18 mouse cellular contexts compared by ENCODE assay signal in genomic region chr1:43251356-43251755, GRCm38 (mm10). TPM values are rescaled to one million over a fixed set of nuclear protein-coding genes. Genes with fewer than 3 reads are reported as not detected.
"Had no signal": no experiment of that assay in that cellular context is flagged by ENCODE, and none has a peak within 500 bp of the region (broad histone marks: within the 10 kb centered on the region; RNA-seq: fewer than 3 reads in every experiment).

No protein-coding gene starts in this region.

- ATAC-seq: inflammation-experienced regulatory T-cells, adult 6 months; intestine, postnatal 0 days; liver, postnatal 0 days; midbrain, embryonic 16.5 days had no signal

- H3K4me1 ChIP-seq: limb, embryonic 12.5 days; liver, embryonic 13.5 days; lung, embryonic 15.5 days; midbrain, embryonic 12.5 days; neural tube, embryonic 13.5 days; stomach, embryonic 15.5 days had no signal

- H3K36me3 ChIP-seq: limb, embryonic 12.5 days; liver, embryonic 13.5 days; lung, embryonic 15.5 days; midbrain, embryonic 12.5 days; neural tube, embryonic 13.5 days; stomach, embryonic 15.5 days had no signal

- H3K4me3 ChIP-seq: layer of hippocampus, adult 2 months; limb, embryonic 12.5 days; liver, embryonic 13.5 days; lung, embryonic 15.5 days; midbrain, embryonic 12.5 days; neural tube, embryonic 13.5 days; stomach, embryonic 15.5 days had no signal

- H3K9me3 ChIP-seq: limb, embryonic 12.5 days; liver, embryonic 13.5 days; lung, embryonic 15.5 days; midbrain, embryonic 12.5 days; neural tube, embryonic 13.5 days; stomach, embryonic 15.5 days had no signal

- DNase-seq: liver; liver, embryonic 13.5 days; liver, postnatal 0 days; lung, postnatal 14 days; retina, postnatal 1 day; right cerebral cortex, postnatal 4 days; thymus, adult 2 months; thymus, postnatal 25 days had no signal

- H3K27me3 ChIP-seq: limb, embryonic 12.5 days; liver, embryonic 13.5 days; lung, embryonic 15.5 days; midbrain, embryonic 12.5 days; neural tube, embryonic 13.5 days; stomach, embryonic 15.5 days had no signal

- H3K4me2 ChIP-seq: limb, embryonic 12.5 days; liver, embryonic 13.5 days; lung, embryonic 15.5 days; midbrain, embryonic 12.5 days; neural tube, embryonic 13.5 days; stomach, embryonic 15.5 days had no signal

- H3K9ac ChIP-seq: limb, embryonic 12.5 days; liver, embryonic 13.5 days; liver, postnatal 0 days; lung, embryonic 15.5 days; midbrain, embryonic 12.5 days; neural tube, embryonic 13.5 days; stomach, embryonic 15.5 days had no signal

- H3K27ac ChIP-seq: layer of hippocampus, adult 2 months; limb, embryonic 12.5 days; liver, embryonic 13.5 days; lung, embryonic 15.5 days; midbrain, embryonic 12.5 days; neural tube, embryonic 13.5 days; stomach, embryonic 15.5 days had no signal

RNA-seq across cellular contexts. Expression of gene Fhl2, which starts 54.6 kb away (rescaled TPM):
- total RNA-seq: megakaryocyte-erythroid progenitor cell, adult 5-6 weeks had no signal
